8 mouse cellular contexts compared by ENCODE assay signal in the genomic region with DNA sequence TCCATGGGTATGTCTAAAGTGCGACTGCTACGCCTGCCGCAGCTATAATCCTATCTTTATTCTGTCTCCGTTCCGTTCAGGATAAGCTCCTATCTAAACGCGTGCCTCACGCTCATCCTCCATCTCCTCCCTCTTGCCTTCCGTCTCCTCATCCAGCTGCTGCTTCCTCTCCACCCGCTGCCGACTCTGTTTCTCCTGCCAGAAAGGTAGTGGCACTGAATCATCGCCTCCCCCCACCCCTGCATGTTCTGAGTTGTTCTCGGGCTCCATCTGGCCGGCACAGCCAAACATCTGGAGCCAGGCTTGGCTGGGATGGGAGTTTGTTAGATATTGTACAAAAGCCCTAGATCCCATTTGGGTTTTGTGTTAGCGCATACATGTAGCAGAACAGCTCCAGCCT.
DNase-seq lines count a peak whose midpoint lies in the region; ATAC-seq and TF ChIP-seq lines count a peak whose summit lies in the region.

No protein-coding gene starts in this region.

- DNase-seq in urinary bladder, postnatal 14 days (ENCODE audit: low spot score) = peak; percentile 59
- no peak for DNase-seq in urinary bladder, postnatal 10 days (ENCODE audit: low spot score)
- DNase-seq in left cerebral cortex, adult 8-10 months (ENCODE audit: low spot score in 2 of 2) = peak; percentile 47 to 84
- DNase-seq in embryo, embryonic 10 days (ENCODE audit: low spot score) = no peak
- DNase-seq in kidney, adult 2 months = no peak

- no peaks in the 10 kb centered on the region for H3K27me3 ChIP-seq in heart, embryonic 12.5 days (replicated peaks)
- H3K27me3 ChIP-seq in stomach, embryonic 15.5 days (replicated peaks) = no peaks in the 10 kb centered on the region
- H3K27me3 ChIP-seq in kidney, adult 2 months (replicated peaks; ENCODE audit: control insufficient read depth, insufficient read depth, low read length) = no peaks in the 10 kb centered on the region

- no peaks in the 10 kb centered on the region for H3K9me3 ChIP-seq in heart, embryonic 12.5 days (replicated peaks)
- H3K9me3 ChIP-seq in stomach, embryonic 15.5 days = no peaks in the 10 kb centered on the region

- peak overlapping the region; percentile 33; the same call in 1 of the 2 replicates for H3K27ac ChIP-seq in heart, embryonic 12.5 days (ENCODE audit: poor library complexity, severe bottlenecking)
- peak overlapping the region; percentile 64 for H3K27ac ChIP-seq in stomach, embryonic 15.5 days
- no peak overlapping the region for H3K27ac ChIP-seq in kidney, adult 2 months (ENCODE audit: insufficient read depth, low read depth, low read length)

- H3K36me3 ChIP-seq in heart, embryonic 12.5 days = peaks cover 98% of the 10 kb centered on the region
- H3K36me3 ChIP-seq in stomach, embryonic 15.5 days = no peaks in the 10 kb centered on the region
- no peaks in the 10 kb centered on the region for H3K36me3 ChIP-seq in kidney, adult 2 months (ENCODE audit: control insufficient read depth, insufficient read depth, low read length)

- ATAC-seq in heart, embryonic 12.5 days (ENCODE audit: insufficient number of reproducible peaks, low FRiP score) = no peak
- no peak for ATAC-seq in stomach, embryonic 15.5 days (ENCODE audit: insufficient read depth, low FRiP score, low read depth)
- no peak for ATAC-seq in inflammation-experienced regulatory T-cells, adult 6 months

- no peak overlapping the region for H3K4me2 ChIP-seq in heart, embryonic 12.5 days
- H3K4me2 ChIP-seq in stomach, embryonic 15.5 days = peak overlapping the region; percentile 11

- no peak overlapping the region for H3K4me3 ChIP-seq in heart, embryonic 12.5 days
- no peak overlapping the region for H3K4me3 ChIP-seq in stomach, embryonic 15.5 days (replicated peaks)
- no peak overlapping the region for H3K4me3 ChIP-seq in kidney, adult 2 months (ENCODE audit: insufficient read depth, low read depth, low read length)

- no peak overlapping the region for H3K9ac ChIP-seq in heart, embryonic 12.5 days
- H3K9ac ChIP-seq in stomach, embryonic 15.5 days = no peak overlapping the region

- TF ChIP-seq CTCF in kidney, adult 2 months (conservative IDR thresholded peaks at IDR 0.05; ENCODE audit: insufficient read depth, insufficient read length, low read depth, low read length) = no peak

- H3K4me1 ChIP-seq in heart, embryonic 12.5 days (replicated peaks) = peaks cover 41% of the 10 kb centered on the region
- H3K4me1 ChIP-seq in stomach, embryonic 15.5 days = peaks cover 10% of the 10 kb centered on the region
- H3K4me1 ChIP-seq in kidney, adult 2 months (ENCODE audit: control insufficient read depth, insufficient read depth, low read length) = no peaks in the 10 kb centered on the region

- WGBS in heart, embryonic 12.5 days = 66% methylated on average over 15 of the region's 15 CpGs
- 48% methylated on average over 15 of the region's 15 CpGs for WGBS in stomach, embryonic 15.5 days
- 85% methylated on average over 15 of the region's 15 CpGs for WGBS in kidney, adult 2 months

- no peak for TF ChIP-seq POLR2A in kidney, adult 2 months (IDR thresholded peaks at IDR 0.05; ENCODE audit: low read depth, low read length)

Comparison
In these comparisons a context has a peak if more than half of its experiments do, and no peak if none do; other contexts are left out.
1. DNase-seq: peak in urinary bladder, postnatal 14 days (single experiment) and left cerebral cortex, adult 8-10 months (2 of 2); none in urinary bladder, postnatal 10 days (single experiment), embryo, embryonic 10 days (single experiment) and kidney, adult 2 months (single experiment).